Comparison of ENCODE assay signal across 23 mouse cellular contexts in the genomic region with DNA sequence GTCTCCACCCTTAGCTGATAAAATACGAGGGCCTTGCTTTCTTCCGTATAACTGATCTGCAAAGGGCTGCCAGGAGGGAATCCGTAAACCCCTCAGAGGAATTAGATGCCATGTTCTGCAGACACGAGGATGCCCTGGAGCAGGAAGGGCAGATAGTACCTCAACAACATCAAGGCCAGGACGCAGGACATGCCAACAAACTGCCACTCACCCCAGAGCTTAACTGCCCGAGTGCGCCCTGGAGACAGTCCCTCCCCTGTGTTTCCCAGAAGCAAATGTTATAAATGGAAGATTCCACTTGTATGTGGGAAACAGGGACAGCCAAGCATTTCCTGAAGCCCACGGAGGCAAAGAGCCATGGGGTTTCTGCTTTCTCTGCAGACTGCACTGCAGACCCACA.
DNase-seq lines count a peak whose midpoint lies in the region; TF ChIP-seq lines count a peak whose summit lies in the region.
"Had no signal": no experiment of that assay in that cellular context is flagged by ENCODE, and none has a peak within 500 bp of the region (broad histone marks: within the 10 kb centered on the region; RNA-seq: fewer than 3 reads in every experiment).

No protein-coding gene starts in this region.

- peak overlapping the region; percentile 48 for H3K4me2 ChIP-seq in myocyte (ENCODE audit: low read depth)
- H3K4me2 ChIP-seq: embryonic facial prominence, embryonic 12.5 days; embryonic facial prominence, embryonic 15.5 days; heart, embryonic 13.5 days; hindbrain, embryonic 14.5 days had no signal

- intact Hi-C loops in heart, adult 2 months (cut with DNase I) = loop anchor here (10.0 kb wide), 1 partner anchor 392 kb away; no protein-coding TSS in a partner anchor

- TF ChIP-seq CTCF in heart, adult 2 months (IDR thresholded peaks at IDR 0.05) = no peak

- H3K4me3 ChIP-seq in myocyte = no peak overlapping the region
- no peak overlapping the region for H3K4me3 ChIP-seq in heart, adult 2 months
- H3K4me3 ChIP-seq: embryonic facial prominence, embryonic 12.5 days; embryonic facial prominence, embryonic 15.5 days; gastrocnemius, adult 2 months; heart, embryonic 13.5 days had no signal

- TF ChIP-seq POLR2A in myocyte (IDR thresholded peaks at IDR 0.05; ENCODE audit: insufficient read length, low read depth) = no peak
- TF ChIP-seq POLR2A in heart, adult 2 months (IDR thresholded peaks at IDR 0.05; ENCODE audit: insufficient read depth, low read depth, low read length) = no peak

- no peak overlapping the region for H3K9ac ChIP-seq in heart, adult 2 months (ENCODE audit: low read depth, low read length)
- H3K9ac ChIP-seq: embryonic facial prominence, embryonic 12.5 days; embryonic facial prominence, embryonic 15.5 days; forebrain, postnatal 0 days; heart, embryonic 13.5 days; hindbrain, embryonic 14.5 days had no signal

- no peaks in the 10 kb centered on the region for H3K79me2 ChIP-seq in myocyte (ENCODE audit: control insufficient read depth, insufficient read depth)
- H3K79me2 ChIP-seq in heart, adult 2 months (replicated peaks; ENCODE audit: control insufficient read depth, insufficient read depth, low read length) = no peaks in the 10 kb centered on the region

- H3K4me1 ChIP-seq in heart, adult 2 months (ENCODE audit: control insufficient read depth, insufficient read depth, low read length) = no peaks in the 10 kb centered on the region
- H3K4me1 ChIP-seq: embryonic facial prominence, embryonic 15.5 days; heart, embryonic 13.5 days had no signal

- WGBS in heart, adult 2 months = 44% methylated on average over 8 of the region's 8 CpGs

- H3K27ac ChIP-seq in heart, adult 2 months = no peak overlapping the region
- H3K27ac ChIP-seq: embryonic facial prominence, embryonic 12.5 days; embryonic facial prominence, embryonic 15.5 days; gastrocnemius, adult 2 months; heart, embryonic 13.5 days; hindbrain, embryonic 14.5 days; hindbrain, postnatal 0 days had no signal

- H3ac ChIP-seq in myocyte (ENCODE audit: control insufficient read depth, insufficient read length) = no peak overlapping the region

- peak; percentile 44 for DNase-seq in adrenal gland, adult 2 months
- DNase-seq in adrenal gland, postnatal 4 days (ENCODE audit: low spot score in 2 of 2) = no peak
- DNase-seq in adrenal gland, postnatal 14 days = peak; percentile 50
- no peak for DNase-seq in right cerebral cortex, adult 2 months (ENCODE audit: low spot score in 2 of 2)
- DNase-seq in heart, adult 2 months = no peak
- DNase-seq: B cell, adult 2 months; cerebellum, adult 11 months; cerebellum, adult 2 months; cerebellum, adult 9-11 months; cerebellum, postnatal 25 days; forebrain, postnatal 0 days; gastrocnemius, adult 2 months; gastrocnemius, postnatal 14 days; heart, adult 11 months; heart, postnatal 14 days; heart, postnatal 4 days; kidney, adult 18-20 months had no signal

- H3K36me3 ChIP-seq in myocyte (ENCODE audit: control insufficient read depth, insufficient read depth) = no peaks in the 10 kb centered on the region
- H3K36me3 ChIP-seq in heart, adult 2 months (ENCODE audit: control insufficient read depth, insufficient read depth, low read length) = no peaks in the 10 kb centered on the region
- H3K36me3 ChIP-seq: embryonic facial prominence, embryonic 12.5 days; embryonic facial prominence, embryonic 15.5 days; heart, embryonic 13.5 days had no signal

- peaks cover 40% of the 10 kb centered on the region for H3K27me3 ChIP-seq in myocyte (ENCODE audit: control insufficient read depth, insufficient read depth, insufficient read length)
- no peaks in the 10 kb centered on the region for H3K27me3 ChIP-seq in heart, adult 2 months (ENCODE audit: control insufficient read depth, insufficient read depth, low read length)

- TF ChIP-seq EP300 in heart, adult 2 months (IDR thresholded peaks at IDR 0.05; ENCODE audit: insufficient read depth, low read depth, low read length) = no peak

TF ChIP-seq in myocyte, 11 proteins besides CTCF, POLR2A, EP300 and RAD21:
- TF ChIP-seq USF1 (IDR thresholded peaks at IDR 0.05; ENCODE audit: low read depth) = no peak
- no peak for TF ChIP-seq MYOG (IDR thresholded peaks at IDR 0.05; ENCODE audit: control insufficient read depth in 1 of 3, insufficient read depth in 1 of 3, insufficient read length in 2 of 3, low read depth in 2 of 3)
- TF ChIP-seq MYOD1 (IDR thresholded peaks at IDR 0.05; ENCODE audit: control insufficient read depth in 1 of 3, insufficient read length in 2 of 3, low read depth in 2 of 3) = no peak
- TF ChIP-seq TCF12 (IDR thresholded peaks at IDR 0.05; ENCODE audit: insufficient read depth, poor library complexity, severe bottlenecking) = no peak
- no peak for TF ChIP-seq CEBPB (IDR thresholded peaks at IDR 0.05; ENCODE audit: insufficient read depth, poor library complexity, severe bottlenecking)
- no peak for TF ChIP-seq MAX (IDR thresholded peaks at IDR 0.05; ENCODE audit: low read depth)
- TF ChIP-seq REST (IDR thresholded peaks at IDR 0.05; ENCODE audit: insufficient read depth, insufficient read length) = no peak
- no peak for TF ChIP-seq POLR2AphosphoS2 (IDR thresholded peaks at IDR 0.05; ENCODE audit: insufficient read length, low read depth)
- TF ChIP-seq E2F4 (IDR thresholded peaks at IDR 0.05; ENCODE audit: insufficient read depth) = no peak
- TF ChIP-seq SRF (IDR thresholded peaks at IDR 0.05; ENCODE audit: control insufficient read depth, insufficient read length, low read depth) = no peak
- TF ChIP-seq TCF3 (IDR thresholded peaks at IDR 0.05; ENCODE audit: insufficient read length, low read depth) = no peak
TF ChIP-seq in myocyte: peak in this region for 0.

Comparison
In these comparisons a context has a peak if more than half of its experiments do, and no peak if none do; other contexts are left out.
1. DNase-seq: peak in adrenal gland, adult 2 months (single experiment) and adrenal gland, postnatal 14 days (single experiment); none in adrenal gland, postnatal 4 days (0 of 2), right cerebral cortex, adult 2 months (0 of 2) and heart, adult 2 months (0 of 2).